Mouse (Mus musculus) lung, postnatal 25 days (tissue): Measurements from ENCODE around the gene Lgals4.

Source experiments
- DNase-seq: peaks from one replicate; pipeline ENCODE4 v3.0.0; 2022; ENCODE audit warnings: low spot score

Lgals4 gene

DNA sequence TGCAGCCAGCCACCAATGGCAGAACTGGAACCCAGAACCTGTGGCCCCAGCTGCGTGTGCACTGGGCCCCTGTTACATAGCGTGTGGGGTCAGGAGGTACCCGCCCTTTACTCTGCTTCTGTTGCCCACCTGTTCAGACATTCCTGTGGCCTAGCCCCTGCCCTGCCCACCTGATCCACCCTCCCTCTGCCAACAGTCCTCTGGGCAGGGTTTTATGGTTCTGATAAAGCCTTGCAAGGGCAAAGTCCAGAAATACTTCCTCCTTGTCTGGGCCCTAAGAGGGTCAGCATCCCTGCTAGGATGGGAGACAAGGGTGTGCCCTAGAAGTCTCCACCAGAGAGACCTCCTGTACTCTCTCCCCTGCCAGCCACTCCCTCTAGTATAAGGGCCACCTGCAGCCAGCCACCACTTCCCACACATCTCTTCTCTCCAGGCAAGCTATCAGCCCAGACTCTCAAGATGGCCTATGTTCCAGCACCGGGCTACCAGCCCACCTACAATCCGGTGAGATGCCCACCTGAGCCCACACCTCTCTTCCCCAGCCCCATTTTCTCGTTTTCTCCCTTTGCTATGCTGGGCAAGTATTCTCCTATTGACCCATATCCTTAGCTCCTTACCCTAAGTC lies at the start of gene Lgals4:
Gene Lgals4 (plus strand): TSS at position 132 of the 625 bp plus-strand sequence.
- DNase-seq = no peak

DNA sequence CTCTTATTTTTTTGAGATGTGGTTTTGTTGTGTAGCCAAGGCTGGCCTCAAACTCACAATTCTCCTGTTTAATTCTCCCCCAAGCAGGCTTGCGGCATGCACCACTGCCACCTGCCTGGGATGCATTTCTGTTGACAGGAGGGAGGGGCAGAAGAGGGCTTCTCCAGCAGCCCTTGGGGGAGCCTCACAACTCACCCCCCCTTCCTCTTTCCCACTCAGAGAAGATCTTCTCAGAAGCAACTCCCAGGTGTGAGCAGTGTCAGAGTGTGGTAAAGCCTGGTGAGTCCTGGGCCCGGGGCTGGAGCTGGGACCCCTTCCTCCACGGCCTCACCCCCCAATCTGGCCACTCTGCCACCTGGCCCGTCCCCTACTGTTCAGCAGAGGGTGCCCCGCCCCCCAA lies 48.5 kb upstream of the Lgals4 start:
- no peak for DNase-seq

DNA sequence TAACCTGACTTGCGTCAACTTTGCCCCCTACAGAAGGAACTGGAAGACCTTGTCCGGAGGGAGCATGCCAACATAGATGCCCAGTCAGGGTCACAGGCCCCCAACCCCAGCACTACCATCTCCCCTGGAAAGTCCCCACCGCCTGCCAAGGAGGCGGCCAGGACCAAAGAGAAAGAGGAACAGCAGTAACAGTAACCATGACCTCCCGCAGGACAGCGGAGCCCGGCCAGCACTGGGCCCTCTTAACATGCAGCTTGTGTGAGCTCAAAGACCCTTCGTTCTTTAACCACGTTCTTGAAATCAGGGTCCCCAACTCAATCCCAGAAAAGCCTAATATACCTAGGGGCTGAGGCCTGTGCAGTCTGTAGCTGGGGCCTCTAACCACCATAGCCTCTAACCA lies 45.8 kb upstream of the Lgals4 start:
- DNase-seq = no peak

DNA sequence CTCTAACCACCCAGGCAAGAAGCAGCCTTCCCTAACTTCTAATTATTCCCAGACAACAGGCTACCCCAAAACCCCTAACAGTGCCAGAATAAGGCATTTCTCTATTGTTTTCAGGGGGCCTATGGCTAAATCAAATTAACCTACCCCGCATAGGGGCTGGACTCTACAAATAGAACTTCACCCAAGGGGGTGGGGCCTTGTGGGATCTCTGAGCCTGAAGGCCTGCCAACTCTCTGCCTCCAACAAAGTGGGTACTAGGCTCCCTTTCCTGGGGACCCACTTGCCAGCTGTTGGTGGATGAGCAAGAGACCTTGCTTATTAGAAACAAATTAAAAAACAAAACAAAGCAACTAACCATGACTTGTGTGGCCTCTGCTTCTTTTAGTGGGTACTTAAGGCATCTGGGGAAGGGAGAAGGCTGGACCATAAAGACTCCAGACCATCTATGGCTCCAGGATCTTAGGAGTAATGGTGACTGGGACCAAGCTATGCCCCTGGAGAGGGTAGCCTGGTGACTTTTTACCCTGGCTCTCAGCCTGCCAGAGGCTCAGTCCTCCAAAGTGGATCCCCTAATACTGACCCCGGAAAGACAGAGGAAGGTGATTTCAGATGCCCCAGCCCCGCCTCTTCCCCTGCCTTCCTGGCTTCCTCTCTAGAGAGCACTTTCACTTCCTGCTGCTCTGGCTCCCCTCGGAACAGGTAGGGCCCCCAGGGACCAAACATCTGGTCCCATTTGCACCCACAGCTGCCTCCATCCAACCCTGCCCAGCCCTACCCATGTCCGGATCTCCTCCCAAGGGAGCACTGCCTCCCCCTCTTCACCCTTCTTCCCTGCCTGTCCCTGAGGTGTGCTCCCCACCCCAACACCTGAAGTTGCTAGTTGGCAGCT lies 45.1 kb upstream of the Lgals4 start, which contains the start of gene Rinl:
Gene Rinl (plus strand): TSS at position 663 of the 889 bp plus-strand sequence.
- DNase-seq = peak; percentile 63

DNA sequence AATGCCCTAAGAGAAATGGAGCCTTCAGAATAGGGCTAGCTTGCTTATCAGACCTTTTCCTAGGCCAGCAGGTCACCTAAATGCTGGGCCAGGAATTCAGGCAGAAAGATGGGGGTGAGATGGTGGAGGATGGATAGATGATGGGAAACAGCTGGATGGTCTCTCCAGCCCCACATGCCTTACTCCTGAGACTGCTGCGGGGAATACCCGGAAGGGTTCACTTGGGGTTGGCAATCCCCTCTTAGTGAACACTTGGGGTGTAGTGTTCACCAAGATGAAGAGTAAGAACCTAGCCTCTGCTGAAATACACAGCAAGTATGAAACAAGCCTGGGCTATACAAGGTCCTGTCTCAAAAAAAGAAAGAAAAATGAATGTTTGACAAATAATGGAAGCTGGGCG lies 44.4 kb upstream of the Lgals4 start:
- DNase-seq = no peak

DNA sequence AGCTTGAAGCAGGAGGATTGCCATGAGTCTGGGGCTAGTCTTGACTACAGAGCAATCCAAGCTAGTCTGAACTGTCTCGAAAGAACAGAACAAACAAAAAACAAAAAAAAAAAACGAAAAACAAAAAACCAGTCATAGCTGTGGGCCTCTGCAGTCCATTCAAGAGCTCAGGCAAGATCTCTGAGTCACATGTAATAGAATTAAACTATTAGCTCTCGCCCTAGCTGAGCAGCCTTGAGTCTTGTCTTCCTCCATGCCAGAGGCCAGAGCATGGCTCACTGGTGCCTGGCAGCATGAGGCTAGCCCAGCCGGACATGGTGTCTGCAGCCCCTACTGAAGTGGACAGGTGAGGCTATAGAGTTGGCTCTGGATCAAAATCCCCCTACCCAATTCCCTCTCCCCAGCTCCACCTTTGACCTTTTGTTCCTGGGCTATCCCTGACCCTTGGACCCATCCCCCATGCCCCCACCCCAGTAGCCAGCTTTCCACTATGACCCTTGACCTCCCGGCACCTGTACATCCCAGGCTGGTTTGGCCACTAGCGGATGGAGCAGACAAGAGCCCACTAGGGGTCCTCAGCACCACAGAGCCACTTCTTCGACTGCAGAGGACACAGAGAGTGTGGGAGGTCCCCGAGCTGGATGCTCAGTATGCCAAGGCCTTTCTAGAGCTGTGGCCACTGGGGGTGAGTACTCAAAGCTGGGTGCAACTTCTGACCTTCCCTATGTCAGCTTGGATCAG lies 43.4 kb upstream of the Lgals4 start:
- DNase-seq = no peak

DNA sequence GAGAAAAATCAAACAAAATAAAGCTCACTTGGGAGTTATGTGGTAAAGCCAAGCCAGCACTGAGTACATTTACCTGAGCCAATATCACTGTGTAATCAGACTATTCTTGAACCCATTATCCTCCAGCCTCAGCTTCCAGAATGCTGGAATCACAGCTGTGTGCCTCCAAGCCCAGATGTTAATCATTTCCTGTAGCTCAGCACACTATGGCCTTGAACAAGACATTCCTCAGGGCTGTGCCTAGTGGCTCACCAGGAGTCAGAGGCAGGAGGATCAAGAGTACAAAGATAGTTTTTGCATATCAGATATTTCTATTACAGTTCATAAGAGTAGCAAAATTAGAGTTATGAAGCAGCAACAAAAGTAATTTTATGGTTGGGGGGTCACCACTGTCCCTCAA lies 41.9 kb upstream of the Lgals4 start:
- no peak for DNase-seq

DNA sequence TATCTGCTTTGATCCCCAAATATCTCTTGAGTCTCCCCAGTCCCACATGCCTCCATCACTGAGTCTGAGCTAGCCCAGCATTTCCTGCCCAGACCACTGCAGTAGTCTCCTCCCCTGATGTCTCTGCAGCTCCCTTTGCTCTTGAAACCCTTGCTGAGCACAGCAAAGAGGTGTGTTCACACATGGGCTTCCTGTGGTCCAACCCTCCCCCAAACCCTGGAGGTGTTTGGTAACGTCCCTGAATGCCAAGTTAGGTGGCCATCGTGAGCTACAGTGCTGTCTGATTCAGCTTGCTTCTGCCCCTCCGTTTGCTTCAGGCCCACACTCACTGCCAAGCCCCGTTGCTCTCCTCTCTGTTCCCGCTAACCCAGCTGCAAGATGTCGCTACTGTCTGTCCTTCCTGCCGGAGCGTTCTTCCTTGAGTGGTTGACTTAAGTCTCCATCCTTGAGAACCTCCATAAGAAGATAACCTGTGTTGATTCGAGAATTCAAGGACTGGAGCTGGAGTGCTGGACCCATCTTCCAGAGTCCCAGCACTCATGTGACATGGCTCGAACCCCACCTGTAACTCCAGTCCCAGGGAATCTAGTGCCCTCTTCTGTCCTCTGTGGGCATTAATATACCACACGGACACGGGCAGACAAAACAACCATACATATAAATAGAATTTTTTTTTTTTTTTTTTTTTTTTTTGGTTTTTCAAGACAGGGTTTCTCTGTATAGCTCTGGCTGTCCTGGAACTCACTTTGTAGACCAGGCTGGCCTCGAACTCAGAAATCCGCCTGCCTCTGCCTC lies 41.1 kb upstream of the Lgals4 start:
- DNase-seq = no peak

DNA sequence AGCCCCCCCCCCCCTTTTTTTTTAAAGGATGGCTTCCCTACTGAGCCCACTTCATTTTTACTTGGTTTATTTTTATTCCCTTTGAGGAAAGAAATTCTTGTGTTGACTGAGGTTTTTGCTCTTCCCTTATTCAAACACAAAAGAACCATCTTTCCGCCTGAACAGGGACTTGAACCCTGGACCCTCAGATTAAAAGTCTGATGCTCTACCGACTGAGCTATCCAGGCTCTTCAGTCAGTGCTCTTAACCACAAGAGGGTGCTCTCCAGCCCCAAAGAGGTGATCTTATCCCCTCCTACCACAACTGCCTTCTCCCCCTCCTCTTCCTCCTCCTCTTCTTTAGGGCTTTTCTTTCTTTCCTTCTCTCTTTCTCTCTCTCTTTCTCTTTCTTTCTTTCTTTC lies 39.8 kb upstream of the Lgals4 start:
- peak; percentile 58 for DNase-seq

DNA sequence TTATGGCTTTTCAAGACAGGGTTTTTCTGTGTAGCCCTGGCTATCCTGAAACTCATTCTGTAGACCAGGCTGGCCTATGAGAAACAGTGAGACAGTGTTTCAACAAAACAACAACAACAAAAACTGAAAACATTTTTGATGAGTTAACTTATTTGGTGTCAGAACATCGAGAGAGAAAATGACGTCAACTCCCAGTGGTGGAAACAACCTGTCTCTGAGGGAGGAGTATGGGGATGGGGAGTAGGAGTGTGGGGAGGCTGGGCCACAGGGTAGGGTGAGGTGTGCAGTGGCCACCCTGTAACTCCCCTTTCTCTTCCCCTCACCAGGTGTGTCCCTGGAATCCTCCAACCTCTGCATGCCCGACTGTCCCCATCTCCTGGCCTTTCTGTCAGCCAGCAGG lies 39.2 kb upstream of the Lgals4 start:
- no peak for DNase-seq

DNA sequence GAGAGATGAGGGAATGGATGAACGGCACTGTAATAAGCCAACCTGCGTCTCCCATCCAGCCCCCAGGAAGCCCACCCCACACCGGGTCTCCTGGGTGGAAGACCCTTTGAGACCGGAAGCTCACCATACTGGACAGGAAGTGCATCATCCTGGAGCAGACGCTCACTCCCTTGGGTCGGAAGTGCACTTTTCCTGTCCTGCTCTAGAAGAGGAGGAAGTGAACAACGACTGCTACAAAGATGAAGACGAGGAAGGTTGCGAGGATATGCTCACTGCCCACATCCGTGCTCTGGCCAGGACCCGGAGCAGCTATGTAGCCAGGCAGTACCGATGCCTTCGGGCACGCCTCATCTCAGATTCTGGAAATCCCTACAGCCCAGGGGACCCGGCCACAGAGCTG lies 37.8 kb upstream of the Lgals4 start:
- DNase-seq = no peak

DNA sequence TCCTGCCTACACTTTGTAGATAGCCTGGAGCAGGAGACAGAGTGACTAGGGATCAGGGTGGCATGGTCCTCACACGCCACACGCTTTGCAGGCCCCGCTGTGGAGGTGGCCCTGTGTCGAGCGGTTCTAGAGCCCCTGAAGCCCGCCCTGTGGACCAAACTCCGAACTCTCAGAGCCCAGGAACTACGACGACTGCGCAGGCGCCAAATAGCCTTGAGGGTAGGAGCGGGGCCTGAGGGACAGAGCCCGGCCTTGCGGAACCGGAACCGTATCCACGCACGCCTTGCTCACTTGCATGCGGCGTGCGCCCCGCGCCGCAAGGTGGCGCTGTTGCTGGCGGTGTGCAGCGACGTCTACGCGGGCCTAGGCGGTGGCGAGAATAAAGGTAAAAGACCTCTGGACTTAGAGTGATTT lies 37.1 kb upstream of the Lgals4 start:
- DNase-seq = peak; percentile 89

DNA sequence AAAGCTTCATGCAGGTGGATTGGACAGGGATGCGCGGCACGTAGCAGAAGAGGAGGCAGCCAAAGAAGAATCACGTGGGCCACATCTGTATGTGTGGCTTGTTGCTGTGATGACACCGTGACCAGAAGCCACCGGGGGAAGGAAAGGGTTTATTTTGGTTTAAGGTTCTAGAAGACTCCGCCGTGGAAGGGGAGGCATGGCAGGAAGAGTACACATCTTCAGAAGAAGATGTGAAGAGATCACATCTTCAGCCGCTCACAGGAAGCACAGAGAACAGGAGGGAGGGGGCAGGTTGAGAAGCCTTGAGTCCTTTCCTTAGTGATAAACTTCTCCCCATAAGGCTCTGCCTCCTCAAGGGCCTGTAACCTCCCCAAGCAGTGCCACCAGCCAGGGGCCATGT lies 33.7 kb upstream of the Lgals4 start:
- no peak for DNase-seq

DNA sequence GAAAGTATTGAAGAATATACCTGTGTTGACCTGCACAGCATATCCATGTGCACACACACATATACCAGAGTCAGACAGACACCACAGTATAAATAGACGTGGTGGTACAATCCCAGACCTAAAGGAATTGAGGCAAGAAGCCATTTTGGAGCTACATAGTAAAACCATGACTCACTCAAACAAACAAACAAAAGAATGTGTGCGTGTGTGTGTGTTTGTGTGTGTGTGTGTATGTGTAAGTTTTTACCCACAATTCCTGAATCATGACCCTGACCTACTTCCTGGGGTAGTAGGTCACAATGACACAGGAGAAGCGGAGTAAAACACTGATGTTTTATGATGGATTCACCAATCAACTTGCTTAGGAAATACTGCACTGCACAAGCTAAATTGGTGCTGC lies 32.2 kb upstream of the Lgals4 start:
- no peak for DNase-seq

DNA sequence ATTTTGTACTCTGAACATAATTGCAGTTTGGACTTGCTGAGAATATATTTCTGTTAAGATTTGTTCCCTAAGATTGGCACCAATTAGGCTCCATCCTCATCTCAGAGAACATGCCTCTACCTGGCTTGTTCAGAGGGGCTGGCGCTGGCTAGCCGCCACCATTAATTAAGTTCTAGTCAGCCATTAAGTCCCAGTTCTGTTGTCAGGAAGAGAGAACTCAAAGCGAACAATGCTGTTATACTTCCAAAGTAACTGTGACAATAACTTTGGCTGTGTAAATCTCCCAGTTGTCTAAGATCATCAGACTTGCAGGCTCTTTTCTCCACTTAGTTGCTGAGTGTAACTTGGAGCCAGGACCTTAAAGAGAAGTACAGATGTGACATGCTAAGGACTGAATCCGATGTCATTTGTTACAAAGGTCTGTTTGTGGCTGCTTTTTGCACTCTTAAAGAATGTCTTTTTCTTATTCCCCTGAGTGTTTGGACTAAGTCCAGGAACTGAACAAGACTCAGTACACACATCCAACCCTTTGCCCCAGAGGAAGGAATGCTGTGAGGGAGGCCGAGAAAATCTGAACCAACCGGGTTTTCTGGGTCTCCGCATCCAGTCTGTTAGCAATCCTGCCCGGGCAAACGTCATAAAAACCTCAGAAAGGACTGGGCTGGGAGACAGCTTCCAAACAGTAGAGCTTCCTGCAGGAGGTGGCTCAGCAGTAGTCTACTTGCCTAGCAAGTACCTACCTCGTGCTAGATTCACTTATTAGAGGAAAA lies 31.6 kb upstream of the Lgals4 start:
- peak; percentile 87 for DNase-seq

DNA sequence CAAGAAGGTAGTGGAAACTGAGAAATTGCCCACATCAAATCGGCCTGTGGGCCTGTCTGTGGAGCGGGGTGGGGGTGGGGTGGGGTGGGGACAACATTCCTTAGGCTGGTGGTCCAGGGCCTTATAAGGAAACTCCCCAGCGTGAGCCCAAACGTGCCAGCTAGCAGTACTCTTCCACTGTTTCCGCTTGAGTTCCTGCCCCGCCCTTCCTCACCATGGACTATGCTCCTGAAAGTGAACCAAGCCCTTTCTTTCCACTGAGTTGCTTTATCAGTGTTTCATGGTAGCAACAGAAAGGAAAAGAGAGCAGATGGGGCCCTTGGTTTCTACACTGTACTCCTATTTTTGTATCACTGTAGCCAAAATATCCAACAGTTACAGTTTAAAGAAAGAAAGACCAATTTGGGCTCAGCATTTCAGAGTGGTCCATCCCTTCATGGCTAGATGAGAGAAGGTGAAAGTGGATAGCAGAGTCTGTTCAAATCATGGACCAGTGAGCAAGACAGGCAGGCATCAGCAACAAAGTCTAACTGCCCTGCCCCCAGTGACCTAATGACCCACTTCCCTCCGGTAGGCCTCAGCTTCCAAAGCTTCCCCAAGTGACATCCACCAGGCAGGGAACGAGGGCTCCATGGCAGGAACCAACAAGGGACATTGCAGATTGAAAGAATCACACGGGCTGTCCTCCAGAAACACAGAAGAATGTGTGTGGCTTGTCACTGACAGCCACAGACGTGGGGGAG lies 30.6 kb upstream of the Lgals4 start:
- DNase-seq = peak; percentile 80

DNA sequence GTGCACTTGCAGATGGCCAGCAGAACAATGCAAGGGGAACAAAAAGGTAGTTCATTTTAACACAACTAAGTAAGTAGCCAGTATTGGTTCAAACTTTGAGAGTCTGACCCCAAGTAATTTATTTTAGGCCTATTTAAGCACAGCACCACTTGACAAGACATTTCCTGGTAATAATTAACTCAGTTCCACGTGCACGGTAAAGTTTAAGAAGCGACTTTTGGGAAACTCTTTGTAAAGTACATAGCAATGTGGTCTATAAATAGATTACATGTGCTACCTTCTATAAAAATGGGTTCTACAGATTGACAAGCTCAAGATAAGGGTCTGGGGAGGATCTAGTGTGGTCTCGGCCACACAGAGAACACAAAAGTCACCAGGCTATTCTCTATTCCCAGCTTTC lies 29.9 kb upstream of the Lgals4 start:
- DNase-seq = no peak

DNA sequence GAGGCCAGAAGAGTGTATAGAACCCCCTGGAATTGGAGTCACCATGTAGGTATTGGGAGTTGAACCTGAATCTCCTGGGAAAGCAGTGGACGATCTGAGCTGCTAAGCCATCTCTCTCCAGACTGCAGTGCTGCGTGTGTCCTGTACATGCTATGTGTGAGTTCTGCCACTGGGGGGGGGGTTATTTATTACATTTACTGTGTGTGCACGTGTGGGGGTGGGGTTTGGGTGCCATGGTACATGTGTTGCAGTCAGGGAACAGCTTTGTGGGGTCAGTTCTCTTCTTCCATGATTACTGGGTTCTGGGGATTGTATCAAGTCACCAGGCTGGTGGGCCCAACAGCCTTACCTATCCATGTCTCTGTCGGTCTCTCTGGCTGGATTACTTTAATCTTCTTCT lies 26.8 kb upstream of the Lgals4 start:
- DNase-seq = no peak

DNA sequence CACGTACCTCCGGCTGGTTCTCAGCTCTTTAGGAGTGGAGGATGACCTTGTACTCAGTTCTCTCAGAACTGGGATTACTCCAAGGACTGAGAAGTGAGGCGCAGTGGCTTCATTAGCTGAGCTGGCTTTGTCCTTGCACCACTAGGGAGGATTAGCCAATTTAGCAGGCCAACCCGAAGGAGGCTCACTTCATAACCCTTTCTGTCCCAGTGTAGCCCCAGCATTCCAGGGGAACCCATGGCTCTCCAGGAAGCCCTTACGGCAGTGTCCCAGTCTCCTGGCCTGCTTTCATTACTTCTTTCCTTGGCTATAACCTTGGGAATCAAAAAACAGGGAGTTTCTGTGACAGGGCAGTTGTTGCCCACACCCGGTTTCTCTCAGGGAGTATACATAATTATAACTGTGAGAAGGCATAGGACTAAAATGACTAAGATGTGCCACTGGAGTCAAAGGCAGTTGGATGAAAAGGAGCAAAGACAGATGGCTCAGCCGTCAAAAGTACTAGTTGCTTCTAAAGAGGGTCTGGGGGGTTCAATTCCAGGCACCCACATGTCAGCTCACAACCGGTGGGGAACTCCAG lies 25.9 kb upstream of the Lgals4 start:
- DNase-seq = no peak
